Mouse (Mus musculus): ENCODE measurements at regions not wholly inside any gene's neighbourhood (a gene's known extent, or its start where the extent isn't known, plus 50 kb on each side); places are given as distances from the start of the nearest gene placed in this dataset.
"Not testable (repeated sequence)": the region's sequence is repeated elsewhere in the genome, so short reads cannot be mapped to it uniquely, and the experiment has no call there.

DNA sequence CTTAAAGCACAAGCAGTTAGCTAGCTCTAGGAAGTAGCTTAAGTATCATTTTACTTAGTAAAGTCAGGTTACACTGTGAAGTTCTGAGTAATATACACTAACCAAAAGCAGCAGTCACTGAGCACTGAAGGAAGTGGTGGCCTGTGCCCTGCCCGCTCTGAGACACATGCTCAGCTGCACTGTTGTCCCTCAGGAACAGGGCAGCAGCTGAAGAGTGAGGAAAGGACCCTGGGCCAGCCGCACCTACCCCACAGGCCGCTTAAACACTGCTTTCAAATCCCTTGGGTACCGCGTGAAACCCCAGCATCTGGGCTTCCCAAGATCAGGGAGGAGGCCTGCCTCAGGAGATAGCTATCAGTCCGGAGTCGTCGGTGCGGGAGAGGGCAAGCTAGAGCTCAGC, 385.1 kb downstream of the Gm8797 start:
- not testable (repeated sequence) for DNase-seq (ENCODE audit: low spot score)

DNA sequence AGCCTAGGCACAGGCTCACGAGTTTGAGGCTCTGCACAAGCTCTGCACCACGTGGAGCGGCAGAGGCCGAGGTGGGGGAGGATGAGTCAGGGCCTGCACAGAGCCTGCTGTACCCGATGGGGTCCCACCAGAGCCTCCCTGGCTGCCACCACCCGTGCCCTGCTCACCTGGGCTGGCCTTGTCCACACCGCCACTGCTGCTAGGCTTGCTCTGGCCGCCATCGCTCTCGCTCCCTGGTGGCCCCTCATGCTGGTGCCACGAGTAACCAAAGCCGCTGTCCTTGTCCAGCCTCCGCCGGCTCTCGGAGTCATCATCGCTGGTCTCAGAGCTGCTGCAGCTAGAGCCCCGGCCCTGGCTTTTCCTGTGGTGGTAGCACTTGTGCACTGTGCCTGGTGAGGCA, 386.8 kb downstream of the Gm8797 start:
- DNase-seq (ENCODE audit: low spot score): no peak

DNA sequence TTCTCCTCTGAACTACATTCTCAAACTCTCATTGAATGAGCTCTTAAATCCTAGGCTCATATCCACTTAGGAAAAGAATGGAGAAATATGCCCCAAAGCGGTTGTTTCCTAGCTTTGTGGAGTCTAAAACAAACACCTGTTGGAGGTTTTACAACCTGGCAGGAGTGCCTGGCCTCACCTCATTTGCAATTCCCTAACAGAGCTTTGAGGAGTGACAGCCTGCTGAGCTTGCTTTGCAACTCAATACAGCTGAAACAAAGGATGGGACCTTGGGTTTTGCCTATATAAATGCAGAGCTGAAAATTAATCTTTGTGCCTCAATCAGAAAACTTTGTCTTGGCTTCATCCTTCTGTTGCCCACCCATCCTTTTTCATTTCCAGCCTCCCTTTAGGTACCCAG, 423.2 kb downstream of the Gm8797 start:
- no peak for DNase-seq (ENCODE audit: low spot score)

DNA sequence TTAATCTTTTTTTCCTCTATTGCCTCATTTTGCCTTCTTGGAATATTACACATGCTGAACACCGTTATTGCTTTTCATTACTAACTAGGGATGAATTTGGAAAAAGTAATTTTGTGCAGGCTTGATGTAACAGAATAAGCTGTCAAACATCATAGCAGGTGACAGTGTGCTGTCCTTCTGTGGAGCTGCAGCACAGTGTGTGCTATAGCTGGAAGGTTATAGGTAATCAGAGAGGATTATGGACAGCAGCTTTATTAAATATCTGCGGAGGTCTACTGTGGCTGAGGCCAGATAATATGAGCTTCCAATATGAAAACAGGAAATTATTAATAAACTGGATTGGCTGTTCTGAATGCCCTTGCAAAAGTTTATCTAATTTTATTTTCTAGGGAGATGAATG, 431.9 kb downstream of the Gm8797 start:
- no peak for DNase-seq (ENCODE audit: low spot score)

DNA sequence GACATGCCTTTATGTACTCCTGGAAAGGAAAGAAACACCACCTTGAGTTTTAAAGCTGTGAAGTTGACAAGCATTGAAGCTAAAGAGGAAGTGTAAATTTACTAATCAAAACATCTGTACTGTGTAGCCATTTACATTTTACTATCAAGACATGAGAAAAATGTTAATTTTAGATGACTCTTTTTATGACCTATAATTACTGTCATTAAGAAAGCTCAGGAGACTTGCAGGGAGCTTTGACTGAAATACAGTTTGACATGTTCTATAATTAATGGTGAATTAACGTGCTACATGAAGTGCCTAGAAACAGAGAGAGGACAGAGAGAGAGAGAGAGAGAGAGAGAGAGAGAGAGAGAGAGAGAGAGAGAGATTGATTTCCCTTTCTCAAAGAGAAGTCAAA, 432.8 kb downstream of the Gm8797 start:
- peak; percentile 50 for DNase-seq (ENCODE audit: low spot score)

DNA sequence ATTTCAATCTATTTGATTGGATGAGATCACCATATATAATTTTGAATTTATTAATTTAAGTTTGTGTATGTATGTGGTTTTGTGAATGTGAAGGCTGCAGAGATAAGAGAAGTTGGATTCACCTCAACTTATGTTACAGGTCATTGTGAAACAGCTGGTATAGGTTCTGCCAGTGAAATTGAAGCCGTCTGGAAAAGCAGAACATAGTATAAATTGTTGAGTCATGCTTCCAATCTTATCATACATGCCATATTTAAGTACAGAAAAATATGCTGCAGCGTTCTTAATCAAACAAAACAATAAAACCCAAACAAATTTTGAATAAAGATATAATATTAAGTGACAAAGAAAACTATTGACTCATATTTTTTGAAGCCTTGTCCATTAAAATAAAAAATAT, 415.6 kb downstream of the 1700008P02Rik start:
- DNase-seq (ENCODE audit: low spot score): no peak

DNA sequence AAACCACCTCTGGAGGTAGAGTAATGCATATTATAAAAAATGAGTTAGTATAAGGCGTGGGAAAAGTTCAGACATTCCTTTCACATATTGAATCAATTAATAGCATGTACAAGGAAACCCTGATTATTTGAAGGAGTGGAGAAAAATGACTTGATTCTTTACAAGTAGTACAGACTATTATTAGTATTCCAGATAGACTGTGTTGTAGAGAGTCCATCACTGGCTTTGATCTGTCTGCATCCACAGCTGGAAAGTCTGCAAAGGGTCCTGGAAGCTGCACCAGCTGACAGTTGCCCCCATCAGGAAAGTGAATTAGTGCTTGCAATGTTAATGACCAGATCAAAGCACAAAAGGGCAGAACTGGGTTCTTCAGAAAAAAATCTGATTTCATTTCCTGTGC, 391.6 kb downstream of the 1700008P02Rik start:
- no peak for DNase-seq (ENCODE audit: low spot score)

Measured in retina, embryonic 14.5 days (tissue).